Mouse (Mus musculus): ENCODE data around the gene Kcnk7. TPM values are rescaled to one million over a fixed set of nuclear protein-coding genes. Genes with fewer than 3 reads are reported as not detected.

Kcnk7 gene
- 0.37 and 0.54 TPM in 2 replicates for polyA plus RNA-seq (2012)

GRCm38 (mm10) chr19:5704163-5704800 lies at the start of gene Kcnk7:
Kcnk7 (plus strand) TSS chr19:5704367.

GRCm38 (mm10) chr19:5662981-5663913 lies 40.9 kb upstream of the Kcnk7 start, which contains the start of gene Sipa1:
Sipa1 (minus strand) TSS chr19:5663707.

GRCm38 (mm10) chr19:5688200-5689087 lies 15.7 kb upstream of the Kcnk7 start, which contains the start of the genes Map3k11 and Pcnx3:
Map3k11 (plus strand) TSS chr19:5688742.
Pcnx3 (minus strand) TSS chr19:5688908.

GRCm38 (mm10) chr19:5725767-5726515 lies 21.8 kb downstream of the Kcnk7 start, which contains the start of gene Ehbp1l1:
Ehbp1l1 (minus strand) TSS chr19:5726317.

GRCm38 (mm10) chr19:5729444-5729815 lies 25.3 kb downstream of the Kcnk7 start, which contains the start of gene Fam89b:
Fam89b (minus strand) TSS chr19:5729653.

GRCm38 (mm10) chr19:5740320-5741317 lies 36.5 kb downstream of the Kcnk7 start, which contains the start of gene Ltbp3:
Ltbp3 (plus strand) TSS chr19:5740904.

Other genes with a start within 250 kb of the Kcnk7 start
- 11.6 and 13.9 TPM in 2 replicates for gene Ccdc85b, start 246.5 kb upstream of the Kcnk7 start, polyA plus RNA-seq (2012)
- gene Fibp, start 243.8 kb upstream of the Kcnk7 start, polyA plus RNA-seq (2012) = 133 and 139 TPM in 2 replicates
- gene Ctsw, start 235.9 kb upstream of the Kcnk7 start, polyA plus RNA-seq (2012) = 0.66 and 0.91 TPM in 2 replicates
- gene Efemp2, start 230.4 kb upstream of the Kcnk7 start, polyA plus RNA-seq (2012) = 0.29 and 0.65 TPM in 2 replicates
- gene Mus81, start 216.0 kb upstream of the Kcnk7 start, polyA plus RNA-seq (2012) = 35.9 and 39.4 TPM in 2 replicates
- gene Cfl1, start 213.9 kb upstream of the Kcnk7 start, polyA plus RNA-seq (2012) = 937 and 1,300 TPM in 2 replicates
- gene 1700020D05Rik, start 200.6 kb upstream of the Kcnk7 start, polyA plus RNA-seq (2012) = 0.09 and 0.13 TPM in 2 replicates
- 1.4 and 1.8 TPM in 2 replicates for gene Snx32, start 193.8 kb upstream of the Kcnk7 start, polyA plus RNA-seq (2012)
- gene Ovol1, start 143.7 kb upstream of the Kcnk7 start, polyA plus RNA-seq (2012) = 0.15 and 0.43 TPM in 2 replicates
- 13.8 and 24.3 TPM in 2 replicates for gene Ap5b1, start 136.3 kb upstream of the Kcnk7 start, polyA plus RNA-seq (2012)
- gene Rnaseh2c, start 102.5 kb upstream of the Kcnk7 start, polyA plus RNA-seq (2012) = 428 and 481 TPM in 2 replicates
- 72.7 and 88.5 TPM in 2 replicates for gene Kat5, start 94.1 kb upstream of the Kcnk7 start, polyA plus RNA-seq (2012)
- 186 and 217 TPM in 2 replicates for gene Rela, start 66.9 kb upstream of the Kcnk7 start, polyA plus RNA-seq (2012)
- gene Sipa1, start 40.7 kb upstream of the Kcnk7 start, polyA plus RNA-seq (2012) = 234 and 255 TPM in 2 replicates
- 229 and 246 TPM in 2 replicates for gene Map3k11, start 15.6 kb upstream of the Kcnk7 start, polyA plus RNA-seq (2012)
- 233 and 270 TPM in 2 replicates for gene Pcnx3, start 15.5 kb upstream of the Kcnk7 start, polyA plus RNA-seq (2012)
- gene Ehbp1l1, start 21.9 kb downstream of the Kcnk7 start, polyA plus RNA-seq (2012) = 87.7 and 93.6 TPM in 2 replicates
- 138 and 143 TPM in 2 replicates for gene Fam89b, start 25.3 kb downstream of the Kcnk7 start, polyA plus RNA-seq (2012)
- gene Ltbp3, start 36.5 kb downstream of the Kcnk7 start, polyA plus RNA-seq (2012) = 47.2 and 67.1 TPM in 2 replicates
- 78.1 and 93.1 TPM in 2 replicates for gene Scyl1, start 67.1 kb downstream of the Kcnk7 start, polyA plus RNA-seq (2012)
- gene Frmd8, start 170.9 kb downstream of the Kcnk7 start, polyA plus RNA-seq (2012) = 27.8 and 28.3 TPM in 2 replicates
- gene Slc25a45, start 173.4 kb downstream of the Kcnk7 start, polyA plus RNA-seq (2012) = 8.4 and 9.5 TPM in 2 replicates
- gene Tigd3, start 189.8 kb downstream of the Kcnk7 start, polyA plus RNA-seq (2012) = 0.84 and 1.3 TPM in 2 replicates
- gene Dpf2, start 208.6 kb downstream of the Kcnk7 start, polyA plus RNA-seq (2012) = 48.2 and 61.9 TPM in 2 replicates
- gene Cdc42ep2, start 220.4 kb downstream of the Kcnk7 start, polyA plus RNA-seq (2012) = 0.10 and 0.20 TPM in 2 replicates

Measured in megakaryocyte-erythroid progenitor cell, adult 5 weeks (primary cell).